Mouse (Mus musculus) left cerebral cortex, adult 11 months (tissue): Measurements from ENCODE around the gene Cd44.

Source experiments
- DNase-seq: peaks from one replicate; pipeline ENCODE4 v3.0.0; 2022; ENCODE audit warnings: low spot score

The Cd44 gene

DNA sequence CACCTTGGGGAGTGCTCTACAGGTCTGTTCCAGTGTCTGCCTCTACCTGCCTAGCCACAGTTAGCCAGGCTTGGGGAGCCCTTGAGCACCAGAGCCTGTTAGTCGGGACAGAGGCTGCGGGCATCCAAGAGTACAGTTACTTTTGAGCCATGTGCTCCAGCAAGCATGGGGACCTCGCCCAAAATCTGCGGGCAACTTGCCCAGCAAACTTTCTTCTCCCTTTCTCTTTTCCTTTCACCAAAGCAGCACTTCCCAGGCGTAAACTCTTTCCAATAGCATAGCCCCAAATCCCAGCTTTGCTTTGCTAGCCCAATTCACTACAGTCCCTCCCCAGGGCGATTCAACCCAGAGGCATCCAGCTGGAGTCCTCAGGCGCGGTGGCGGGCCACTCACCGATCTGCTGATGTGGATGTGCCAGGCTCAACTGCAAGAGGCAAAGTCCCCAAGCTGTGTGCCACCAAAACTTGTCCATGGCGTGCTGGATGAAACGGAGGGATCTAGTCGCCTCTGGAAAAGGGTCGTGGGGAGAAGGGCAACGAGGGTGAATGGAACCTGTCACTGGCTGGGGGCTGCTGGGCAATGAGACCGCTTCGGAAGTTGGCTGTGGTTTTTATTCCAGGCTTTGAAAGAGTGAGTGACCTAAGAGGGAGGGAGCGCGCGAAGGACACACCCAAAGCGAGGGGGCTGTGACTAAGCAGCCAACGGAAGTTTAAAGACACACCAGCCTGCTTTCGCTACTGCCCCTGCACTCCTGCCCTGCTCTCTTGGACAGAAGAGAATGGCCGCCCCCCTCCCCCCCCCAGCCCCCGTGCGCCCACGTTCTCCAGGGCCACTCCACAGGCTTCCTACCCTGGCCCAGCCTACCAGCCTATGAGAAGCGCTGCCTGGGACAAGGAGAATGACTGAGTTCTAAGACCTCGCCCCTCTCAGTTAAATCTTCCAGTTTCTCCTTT is at the start of gene Cd44:
TSS of gene Cd44 (minus strand) at position 791 of the 953 bp plus-strand sequence.
- no peak for DNase-seq

- no peak for DNase-seq
Measured at GRCm38 (mm10) chr2:102948481-102948857, 47.0 kb upstream of the Cd44 start.

DNA sequence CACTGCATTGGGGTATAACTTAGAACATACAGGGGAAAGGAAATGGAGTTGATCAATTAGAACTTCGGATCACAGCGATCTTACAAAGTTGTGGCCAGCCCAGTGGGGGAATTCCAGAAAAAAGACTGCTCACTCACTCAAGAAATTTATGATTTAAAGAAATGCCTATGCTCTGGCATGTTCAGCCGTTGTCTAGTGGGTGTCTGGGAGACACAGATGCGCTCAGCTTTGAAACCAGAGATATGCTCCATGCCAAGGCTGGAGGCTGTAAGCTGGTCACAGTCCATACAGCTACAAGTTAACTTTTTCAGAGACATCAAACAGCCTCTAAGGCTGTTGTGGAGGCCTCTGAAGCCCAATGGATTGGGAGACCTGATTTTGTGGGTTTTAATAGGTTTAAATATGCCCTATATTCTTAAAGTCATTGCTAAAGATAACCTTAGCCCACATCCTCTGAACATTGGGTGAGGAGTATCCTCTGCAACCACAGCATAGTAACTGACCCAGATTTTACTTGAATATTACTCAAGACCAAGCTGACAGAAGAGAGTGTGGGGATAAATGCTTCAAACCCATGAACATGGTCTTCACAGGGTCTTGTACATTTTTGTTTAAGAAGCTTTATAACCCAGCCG is 46.5 kb upstream of the Cd44 start:
- no peak for DNase-seq

DNA sequence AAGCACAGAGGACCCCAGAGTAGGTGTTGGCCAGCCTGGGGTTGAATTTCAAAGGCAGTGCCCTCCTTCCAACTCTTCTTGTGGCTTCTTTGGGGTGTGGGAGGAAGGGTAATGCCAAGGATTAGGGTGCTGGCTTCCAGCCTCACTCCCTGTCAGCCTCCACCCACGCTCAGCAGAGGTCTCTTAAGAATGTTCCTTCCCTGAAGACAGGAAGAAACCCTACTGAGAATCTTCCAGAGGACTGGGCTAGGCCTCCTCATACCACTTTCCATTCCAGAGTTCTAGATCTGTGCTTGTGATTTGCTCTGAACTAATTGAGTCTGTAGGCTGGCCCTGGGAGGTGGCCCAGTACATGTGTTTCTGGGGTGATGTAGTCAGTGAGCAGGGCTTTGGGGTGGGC is 43.6 kb upstream of the Cd44 start:
- no peak for DNase-seq

DNA sequence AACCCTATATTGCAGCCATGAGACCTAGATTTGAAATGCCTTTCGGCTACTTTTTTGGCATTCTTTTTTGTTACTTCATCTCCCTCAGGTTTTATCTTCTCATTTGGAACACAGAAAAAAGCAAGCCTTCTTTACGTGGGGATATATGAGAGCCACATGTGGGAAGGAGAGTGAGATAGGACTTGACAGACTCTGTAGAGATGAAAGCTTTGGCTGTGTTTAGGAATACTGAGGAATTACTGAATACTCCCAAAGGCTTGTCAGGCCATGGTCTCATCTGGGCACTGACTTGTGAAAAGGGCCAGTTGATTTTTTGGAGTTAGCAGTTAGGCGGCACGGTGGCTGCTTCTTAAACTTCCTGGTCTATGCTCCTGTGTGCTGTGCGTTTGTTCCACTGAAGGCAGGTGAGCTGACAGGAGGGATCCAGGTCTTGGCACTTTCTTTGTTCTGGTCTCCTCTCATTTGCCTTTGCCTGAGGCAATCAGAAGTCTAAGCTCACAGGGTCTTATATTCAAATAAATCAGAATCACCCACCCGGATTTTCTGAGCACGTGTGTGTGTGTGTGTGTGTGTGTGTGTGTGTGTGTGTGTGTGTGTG is 43.0 kb upstream of the Cd44 start:
- DNase-seq: no peak

- DNase-seq: peak; percentile 30
Measured at GRCm38 (mm10) chr2:102943983-102944382, 42.5 kb upstream of the Cd44 start.

- DNase-seq: no peak
Measured at GRCm38 (mm10) chr2:102942782-102943080, 41.3 kb upstream of the Cd44 start.

GRCm38 (mm10) chr2:102941937-102942781 is 40.7 kb upstream of the Cd44 start:
- no peak for DNase-seq

DNA sequence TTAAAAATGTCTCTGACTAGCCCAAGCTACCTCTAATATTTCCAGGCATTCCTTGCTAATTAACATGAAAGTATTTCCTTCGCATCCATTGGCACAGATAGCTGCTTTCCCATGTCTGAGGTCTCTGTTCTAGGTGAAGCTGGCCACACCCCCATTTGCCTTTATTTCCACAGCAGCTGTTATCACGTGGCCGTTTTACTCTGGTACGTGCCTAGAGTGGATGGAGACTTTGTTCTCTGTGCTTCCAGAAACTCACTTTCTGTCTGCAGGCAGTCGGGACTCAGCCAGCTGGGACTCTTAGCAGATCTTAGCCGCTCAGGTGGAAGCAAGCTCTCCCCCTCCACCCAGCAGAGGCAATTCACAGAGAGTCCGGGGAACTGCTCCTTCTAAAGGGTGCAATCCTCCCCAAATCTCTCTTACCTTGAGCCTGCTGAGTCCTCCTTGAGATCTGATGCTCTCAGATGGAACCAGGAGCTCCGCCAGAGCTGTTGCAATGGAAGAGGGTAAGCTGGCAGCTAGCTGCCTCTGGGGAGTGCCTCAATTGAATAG is 39.4 kb upstream of the Cd44 start:
- no peak for DNase-seq

DNA sequence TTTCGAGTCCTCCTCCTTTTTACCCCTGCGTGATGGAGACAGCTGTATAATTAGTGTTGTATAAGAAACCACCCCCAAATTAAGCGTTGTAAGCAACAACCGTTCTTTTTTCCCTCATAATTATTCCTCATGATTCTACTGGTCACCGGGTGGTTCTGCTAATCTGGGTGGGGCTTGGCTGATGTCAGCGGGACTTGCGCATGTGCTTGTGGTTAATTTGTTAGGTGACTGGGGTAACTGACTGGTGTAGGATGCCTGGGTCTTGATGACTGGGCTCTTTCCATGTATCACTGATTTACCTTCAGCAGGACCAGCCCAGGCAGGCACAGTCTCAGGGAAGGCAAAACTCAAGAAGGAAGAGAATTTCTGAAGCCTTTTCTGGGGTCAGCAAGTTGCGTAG is 38.7 kb upstream of the Cd44 start:
- DNase-seq: no peak

DNA sequence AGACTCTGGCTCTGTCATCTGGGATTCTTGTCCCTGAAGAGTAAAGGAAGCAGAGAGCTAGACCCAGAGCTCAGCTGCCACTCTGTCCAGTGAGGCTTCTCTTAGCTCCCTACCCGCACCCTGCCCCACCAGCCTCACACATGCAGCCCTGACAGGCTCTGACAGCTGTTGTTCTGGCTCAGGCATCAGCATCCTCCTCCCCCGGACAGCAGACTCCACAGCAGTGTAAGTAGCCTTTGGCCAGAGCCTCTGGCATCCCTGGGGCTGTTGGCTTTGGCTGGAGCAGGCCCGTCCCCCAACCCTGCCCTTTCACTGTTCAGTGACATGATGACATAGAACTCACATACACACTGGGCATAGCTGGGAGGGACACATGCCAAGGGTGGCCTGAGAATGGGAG is 35.4 kb upstream of the Cd44 start:
- DNase-seq: no peak

DNA sequence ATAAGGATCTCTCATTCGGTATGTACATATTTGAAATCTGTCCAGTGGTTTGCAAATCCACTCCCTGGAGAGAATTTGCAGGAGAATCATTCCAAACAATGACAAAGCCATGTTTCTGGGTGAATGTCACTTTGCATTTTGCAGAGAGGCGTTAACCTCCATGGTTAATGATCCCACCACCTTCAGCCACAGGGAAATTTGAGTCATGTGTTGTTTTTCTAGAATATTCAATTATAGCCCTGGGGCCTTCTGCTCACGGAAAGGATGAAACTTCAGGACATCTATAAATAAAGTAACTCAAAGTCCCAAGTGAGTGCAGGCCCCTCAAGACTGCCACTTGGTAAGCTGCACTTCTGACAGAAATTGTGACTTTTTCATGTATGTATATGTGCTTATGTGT is 33.4 kb upstream of the Cd44 start:
- no peak for DNase-seq

- DNase-seq: no peak
Measured at GRCm38 (mm10) chr2:102933787-102934186, 32.3 kb upstream of the Cd44 start.

DNA sequence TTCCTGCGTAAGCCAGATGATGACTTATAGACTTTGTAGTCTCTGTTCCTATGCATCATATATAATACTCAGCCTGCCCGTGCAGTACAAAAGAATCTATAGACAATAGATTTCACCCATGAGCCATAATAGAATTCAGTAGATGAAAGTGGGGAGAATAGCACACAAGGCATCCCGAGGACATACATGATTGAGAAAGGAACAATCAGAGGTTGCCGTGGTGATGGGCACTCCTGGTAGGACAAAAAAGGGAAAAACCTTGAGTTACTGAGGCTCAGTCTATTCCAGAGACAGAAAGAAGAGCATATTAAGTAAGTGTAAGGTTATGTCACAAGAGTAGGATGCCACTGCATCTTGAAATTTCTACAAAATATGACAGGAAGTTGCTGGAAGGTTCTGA is 31.7 kb upstream of the Cd44 start:
- DNase-seq: no peak

DNA sequence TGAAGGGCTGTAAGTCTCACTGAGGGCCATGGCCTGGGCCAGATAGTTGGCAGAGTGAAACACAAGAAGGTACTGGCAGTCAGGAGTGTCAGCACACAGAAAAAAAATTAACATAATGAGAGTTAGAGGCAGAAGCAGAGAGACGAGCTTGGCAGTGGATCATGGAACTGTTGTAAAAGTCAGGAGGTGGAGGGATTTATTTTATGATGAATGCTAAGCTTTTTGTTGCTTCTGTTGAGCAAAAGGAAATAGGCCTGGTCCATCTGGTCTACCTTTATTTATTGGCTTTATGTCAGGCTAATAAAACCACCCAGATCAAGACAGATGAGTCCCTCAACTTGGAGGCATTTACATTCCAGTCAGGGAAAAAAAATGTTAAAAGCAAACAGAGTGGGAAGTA is 31.2 kb upstream of the Cd44 start:
- no peak for DNase-seq

GRCm38 (mm10) chr2:102928211-102928610 is 26.7 kb upstream of the Cd44 start:
- DNase-seq: no peak

DNA sequence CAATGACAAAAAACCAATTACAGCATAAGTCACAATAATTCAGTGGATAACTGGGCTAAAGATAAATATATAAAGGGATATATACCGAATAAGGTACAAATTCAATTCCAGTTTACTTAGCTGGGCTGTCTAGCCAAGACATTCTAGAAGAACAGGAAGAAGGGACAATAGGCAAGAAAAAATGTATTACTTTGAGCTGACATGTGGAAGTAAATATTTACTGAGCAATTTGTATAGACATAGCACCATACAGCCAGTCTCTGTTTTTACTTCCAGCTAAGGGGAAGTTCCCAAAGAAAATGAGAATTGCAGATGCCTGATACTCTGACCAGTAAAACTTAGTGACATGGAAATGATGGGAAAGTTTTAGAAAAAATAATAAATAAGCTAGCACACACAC is 23.0 kb upstream of the Cd44 start:
- no peak for DNase-seq

DNA sequence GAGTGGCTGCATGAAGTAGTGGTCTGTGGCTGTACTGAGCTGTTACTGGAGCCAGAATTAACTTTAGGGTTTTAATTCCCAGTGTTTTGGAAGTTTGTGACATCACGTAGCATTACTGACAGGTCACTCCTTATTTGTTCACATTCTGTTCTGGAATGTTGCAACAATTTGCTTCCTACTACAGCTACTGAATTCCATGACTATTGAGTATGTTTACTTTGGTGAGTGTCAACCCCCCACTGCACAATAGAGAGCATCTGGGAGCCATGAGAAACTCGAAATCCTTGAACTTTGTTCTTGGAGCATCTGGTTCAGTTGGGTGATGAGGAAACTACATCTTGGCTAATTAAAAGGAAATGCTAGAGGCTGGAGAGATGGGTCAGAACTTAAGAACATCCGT is 22.2 kb upstream of the Cd44 start:
- DNase-seq: no peak

DNA sequence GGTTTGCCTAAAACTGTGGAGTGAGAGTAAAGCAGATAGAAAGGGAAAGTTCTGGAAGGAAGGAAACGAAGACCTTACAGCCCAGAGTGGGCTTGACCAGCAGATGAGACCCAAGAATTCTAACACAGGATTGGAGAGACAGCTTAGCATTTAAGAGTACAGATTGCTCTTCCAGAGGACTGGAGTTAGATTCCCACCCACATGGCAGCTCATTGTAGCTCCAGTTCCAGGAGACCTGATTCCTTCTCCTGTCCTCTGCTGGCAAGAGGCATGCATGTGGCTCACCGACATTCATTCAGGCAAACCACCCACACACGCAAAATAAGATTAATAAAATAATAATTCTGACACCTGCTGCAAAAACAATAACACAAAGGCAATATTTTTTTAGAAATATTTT is 20.6 kb upstream of the Cd44 start:
- DNase-seq: no peak

DNA sequence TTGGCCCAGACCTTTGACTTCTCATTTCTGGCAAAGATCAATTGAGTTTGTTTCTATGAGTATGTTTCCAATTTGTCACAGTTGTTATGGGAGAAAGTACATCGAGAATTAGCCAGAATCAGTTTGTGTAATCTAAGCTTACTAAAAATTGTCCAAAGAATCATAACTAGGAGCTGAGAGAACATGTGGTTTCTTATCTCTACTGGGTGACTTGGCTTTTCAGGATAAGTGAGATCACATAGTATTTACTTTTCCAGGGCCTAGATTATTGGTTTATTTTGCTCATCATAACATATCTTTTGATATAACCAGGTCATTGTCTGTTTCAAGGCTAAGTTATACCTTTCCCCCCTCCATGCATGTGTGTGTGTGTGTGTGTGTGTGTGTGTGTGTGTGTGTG is 16.8 kb upstream of the Cd44 start:
- DNase-seq: no peak

DNA sequence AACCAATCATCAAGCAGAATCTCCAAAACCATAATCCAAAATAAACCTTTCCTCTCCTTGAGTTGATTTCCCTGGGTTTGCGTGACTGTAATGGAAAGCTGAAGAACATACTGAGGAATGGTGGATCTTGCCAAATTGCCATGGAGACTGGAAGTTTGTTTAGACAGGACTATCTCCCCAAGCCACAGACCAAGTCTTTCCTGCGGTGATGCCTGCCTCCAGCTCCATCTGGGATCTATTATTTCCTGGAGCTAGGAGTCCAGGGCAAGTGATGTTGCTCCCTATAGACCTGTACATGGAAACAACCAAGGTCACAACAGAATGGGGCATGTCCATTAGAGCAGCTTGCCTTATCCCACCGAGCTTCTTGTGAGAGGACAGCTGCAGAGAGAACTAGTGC is 15.1 kb upstream of the Cd44 start:
- DNase-seq: no peak

DNA sequence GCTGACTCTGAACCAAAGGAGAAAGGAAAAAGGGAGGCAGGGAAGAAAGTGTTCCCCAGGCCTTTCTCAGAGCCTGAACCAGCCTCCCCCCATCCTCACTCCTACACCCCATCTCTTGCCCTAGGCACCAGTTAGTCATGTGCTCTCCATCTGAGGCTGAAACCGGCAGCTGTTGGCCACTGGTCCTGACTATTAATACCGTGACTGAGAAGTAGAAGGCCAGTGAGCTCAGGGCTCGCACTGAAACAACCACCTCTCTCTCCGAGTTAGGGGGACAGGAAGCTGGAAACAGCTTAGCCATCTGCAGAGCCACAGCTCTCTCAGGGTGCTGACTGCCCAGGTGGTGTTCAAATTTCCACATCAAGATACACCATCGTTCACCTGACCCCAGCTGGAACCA is 13.2 kb upstream of the Cd44 start:
- no peak for DNase-seq
